Comparison of ENCODE assay signal across 14 mouse cellular contexts in the genomic region with DNA sequence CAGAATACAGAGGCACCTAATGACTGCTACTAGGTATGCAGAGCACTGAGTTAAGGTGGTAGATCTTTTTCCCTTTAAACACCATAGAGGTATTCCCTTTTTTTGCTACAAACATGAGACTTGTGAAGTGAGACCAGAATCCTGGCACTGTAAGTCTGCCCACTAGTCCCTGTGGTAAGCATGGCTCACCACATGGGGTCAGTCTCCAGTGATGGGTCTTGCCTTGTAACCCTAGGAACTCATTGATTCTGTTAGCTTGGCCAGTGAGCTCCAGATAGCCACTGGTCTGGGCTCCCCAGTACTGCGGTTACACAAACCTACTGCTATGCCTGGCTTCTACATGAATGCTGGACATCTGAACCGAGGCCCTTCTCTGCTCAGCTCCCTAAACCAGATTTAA. TPM values are rescaled to one million over a fixed set of nuclear protein-coding genes. Genes with fewer than 3 reads are reported as not detected.
DNase-seq lines count a peak whose midpoint lies in the region; ATAC-seq and TF ChIP-seq lines count a peak whose summit lies in the region.
"Had no signal": no experiment of that assay in that cellular context is flagged by ENCODE, and none has a peak within 500 bp of the region (broad histone marks: within the 10 kb centered on the region; RNA-seq: fewer than 3 reads in every experiment).

No protein-coding gene starts in this region.

- 90% methylated on average over 2 of the region's 2 CpGs for WGBS in kidney, embryonic 14.5 days

- H3K27me3 ChIP-seq in kidney, embryonic 14.5 days (ENCODE audit: control insufficient read depth, insufficient read depth, low read length), result no peaks in the 10 kb centered on the region
- H3K27me3 ChIP-seq: limb, embryonic 15.5 days; stomach, embryonic 15.5 days had no signal

- no peak overlapping the region for H3K4me2 ChIP-seq in kidney, embryonic 14.5 days (replicated peaks; ENCODE audit: low read depth, low read length)
- H3K4me2 ChIP-seq: limb, embryonic 15.5 days; stomach, embryonic 15.5 days had no signal

- ATAC-seq in frontal cortex, adult (ENCODE audit: low TSS enrichment), result 0 out of 2 replicates have a peak, but pooled peaks have one; percentile 21
- no peak for ATAC-seq in kidney, embryonic 14.5 days (ENCODE audit: low FRiP score, low TSS enrichment)
- ATAC-seq in activated CD4-positive, CD25-positive, alpha-beta regulatory T cell, adult 4 months, result no peak

- no peak for TF ChIP-seq POLR2A in brain, embryonic 14.5 days (IDR thresholded peaks at IDR 0.05; ENCODE audit: borderline replicate concordance, extremely low read depth, insufficient read depth, insufficient read length, poor library complexity, severe bottlenecking)

- no peak overlapping the region for H3K4me3 ChIP-seq in kidney, embryonic 14.5 days (ENCODE audit: low read length)
- H3K4me3 ChIP-seq: limb, embryonic 15.5 days; stomach, embryonic 15.5 days had no signal

- H3K9ac ChIP-seq in kidney, embryonic 14.5 days (ENCODE audit: low read depth, low read length), result no peak overlapping the region
- H3K9ac ChIP-seq: limb, embryonic 15.5 days; stomach, embryonic 15.5 days had no signal

- H3K9me3 ChIP-seq in kidney, embryonic 14.5 days (ENCODE audit: control insufficient read depth, low read length), result no peaks in the 10 kb centered on the region
- H3K9me3 ChIP-seq: limb, embryonic 15.5 days; stomach, embryonic 15.5 days had no signal

- peak; percentile 25; the same call in 1 of the 2 replicates for TF ChIP-seq CTCF in brain, embryonic 14.5 days (IDR thresholded peaks at IDR 0.05; ENCODE audit: borderline replicate concordance, extremely low read depth, insufficient read depth, insufficient read length)

- H3K36me3 ChIP-seq in kidney, embryonic 14.5 days (ENCODE audit: control insufficient read depth, insufficient read depth, low read length), result peaks cover 5% of the 10 kb centered on the region
- H3K36me3 ChIP-seq: stomach, embryonic 15.5 days had no signal

- no peak for DNase-seq in frontal cortex, postnatal 14 days (ENCODE audit: low spot score in 2 of 2)
- DNase-seq in kidney, postnatal 4 days, result peak; percentile 20 to 35
- DNase-seq in 416B (ENCODE audit: low read depth), result peak; percentile 40
- peak; percentile 31 for DNase-seq in brain, embryonic 14.5 days (ENCODE audit: low read depth)
- DNase-seq in thymus, postnatal 36 days, result no peak
- DNase-seq: adrenal gland, postnatal 25 days; cerebellum, adult 11 months; heart, postnatal 36 days; lung, postnatal 36 days had no signal

- no peaks in the 10 kb centered on the region for H3K4me1 ChIP-seq in kidney, embryonic 14.5 days (ENCODE audit: control insufficient read depth, insufficient read depth, low read length)
- H3K4me1 ChIP-seq: limb, embryonic 15.5 days; stomach, embryonic 15.5 days had no signal

- no peak overlapping the region for H3K27ac ChIP-seq in kidney, embryonic 14.5 days (ENCODE audit: low read depth, low read length)
- H3K27ac ChIP-seq: limb, embryonic 15.5 days; stomach, embryonic 15.5 days had no signal

RNA-seq across cellular contexts. Expression of a gene that starts 45.8 kb away (rescaled TPM):
- 39.3 and 55.2 TPM in 2 replicates for polyA plus RNA-seq in kidney, embryonic 14.5 days (2014; fragmentation: Nextera tagmentation; extraction: Ambion mirVana)
- polyA plus RNA-seq in brain, embryonic 14.5 days (2012; rRNA removed), result 5.1 and 5.6 TPM in 2 replicates
- polyA plus RNA-seq in activated CD4-positive, CD25-positive, alpha-beta regulatory T cell, adult 4 months (2017; shearing (Covaris generic)), result 10 to 100 TPM; 40.5 to 44.4 TPM

Comparison
In these comparisons a context has a peak if more than half of its experiments do, and no peak if none do; other contexts are left out.
1. DNase-seq: peak in kidney, postnatal 4 days (2 of 2), 416B (single experiment) and brain, embryonic 14.5 days (single experiment); none in frontal cortex, postnatal 14 days (0 of 2) and thymus, postnatal 36 days (0 of 2).